Mouse (Mus musculus): Measurements from ENCODE around the gene Slc25a14. TPM values are rescaled to one million over a fixed set of nuclear protein-coding genes. Genes with fewer than 3 reads are reported as not detected.

Slc25a14 gene
- polyA plus RNA-seq, 1 experiment from 2014 or later: 9.0 TPM

- H3K4me1 ChIP-seq: no peaks in the 10 kb centered on the region
- no peaks in the 10 kb centered on the region for H3K9me3 ChIP-seq
- H3K27me3 ChIP-seq (replicated peaks): no peaks in the 10 kb centered on the region
- no peak overlapping the region for H3K4me3 ChIP-seq
- no peak overlapping the region for H3K27ac ChIP-seq (replicated peaks)
- ATAC-seq (ENCODE audit: extremely low read depth, insufficient number of reproducible peaks, low FRiP score, low TSS enrichment): no peak
- no peak overlapping the region for H3K9ac ChIP-seq
- H3K36me3 ChIP-seq: no peaks in the 10 kb centered on the region
- no peak overlapping the region for H3K4me2 ChIP-seq
- 38% methylated on average over 6 of the region's 6 CpGs for WGBS
Observed at GRCm38 (mm10) chrX:48666807-48667206, 43.6 kb downstream of the Slc25a14 start.

GRCm38 (mm10) chrX:48669588-48669987, 46.4 kb downstream of the Slc25a14 start:
- WGBS: 55% methylated on average over 3 of the region's 3 CpGs
- ATAC-seq (ENCODE audit: extremely low read depth, insufficient number of reproducible peaks, low FRiP score, low TSS enrichment): no peak
- H3K9ac ChIP-seq: no peak overlapping the region
- 0 out of 2 replicates have a peak, but pooled peaks cover 4% of the 10 kb centered on the region for H3K4me1 ChIP-seq
- no peak overlapping the region for H3K4me2 ChIP-seq
- H3K27me3 ChIP-seq (replicated peaks): no peaks in the 10 kb centered on the region
- H3K9me3 ChIP-seq: no peaks in the 10 kb centered on the region
- no peaks in the 10 kb centered on the region for H3K36me3 ChIP-seq
- no peak overlapping the region for H3K4me3 ChIP-seq
- no peak overlapping the region for H3K27ac ChIP-seq (replicated peaks)

GRCm38 (mm10) chrX:48671714-48672113, 48.5 kb downstream of the Slc25a14 start:
- Histone ChIP-seq H3K9ac (no peak overlapping the region), H3K4me3 (no peak overlapping the region), H3K27ac (replicated peaks) (no peak overlapping the region), H3K4me2 (no peak overlapping the region), H3K36me3 (no peaks in the 10 kb centered on the region), H3K4me1 (0 out of 2 replicates have a peak, but pooled peaks cover 4% of the 10 kb centered on the region), H3K27me3 (replicated peaks) (no peaks in the 10 kb centered on the region), H3K9me3 (no peaks in the 10 kb centered on the region)
- 52% methylated on average over 3 of the region's 3 CpGs for WGBS
- ATAC-seq (ENCODE audit: extremely low read depth, insufficient number of reproducible peaks, low FRiP score, low TSS enrichment): no peak

- Histone ChIP-seq H3K36me3 (no peaks in the 10 kb centered on the region), H3K4me1 (0 out of 2 replicates have a peak, but pooled peaks cover 4% of the 10 kb centered on the region), H3K4me2 (no peak within 1 kb of the TSS), H3K27ac (replicated peaks) (no peak within 1 kb of the TSS), H3K9ac (no peak within 1 kb of the TSS), H3K9me3 (no peaks in the 10 kb centered on the region), H3K27me3 (replicated peaks) (no peaks in the 10 kb centered on the region), H3K4me3 (no peak within 1 kb of the TSS)
- ATAC-seq (ENCODE audit: extremely low read depth, insufficient number of reproducible peaks, low FRiP score, low TSS enrichment): no peak
- 33% methylated on average over 4 of the region's 4 CpGs for WGBS
Observed at GRCm38 (mm10) chrX:48674171-48674570, 51.0 kb downstream of the Slc25a14 start, which contains the start of gene Gpr119. Gene Gpr119, minus strand, starts transcription at chrX:48674478.

- Histone ChIP-seq H3K4me2 (no peak overlapping the region), H3K4me1 (no peaks in the 10 kb centered on the region)
- 14% methylated on average over 3 of the region's 3 CpGs for WGBS
Observed at GRCm38 (mm10) chrX:48683451-48683850, 60.2 kb downstream of the Slc25a14 start.

GRCm38 (mm10) chrX:48683857-48684256, 60.6 kb downstream of the Slc25a14 start:
- Histone ChIP-seq H3K4me2 (no peak overlapping the region), H3K4me3 (no peak overlapping the region), H3K9ac (no peak overlapping the region), H3K4me1 (no peaks in the 10 kb centered on the region), H3K9me3 (no peaks in the 10 kb centered on the region), H3K27me3 (replicated peaks) (no peaks in the 10 kb centered on the region), H3K27ac (replicated peaks) (no peak overlapping the region), H3K36me3 (no peaks in the 10 kb centered on the region)
- WGBS: 54% methylated on average over 5 of the region's 5 CpGs
- no peak for ATAC-seq (ENCODE audit: extremely low read depth, insufficient number of reproducible peaks, low FRiP score, low TSS enrichment)

More at GRCm38 (mm10) chrX:48683451-48683850, 60.2 kb downstream of the Slc25a14 start:
- no peak overlapping the region for H3K27ac ChIP-seq (replicated peaks)
- H3K9ac ChIP-seq: no peak overlapping the region
- no peaks in the 10 kb centered on the region for H3K9me3 ChIP-seq
- no peak overlapping the region for H3K4me3 ChIP-seq
- H3K27me3 ChIP-seq (replicated peaks): no peaks in the 10 kb centered on the region
- ATAC-seq (ENCODE audit: extremely low read depth, insufficient number of reproducible peaks, low FRiP score, low TSS enrichment): no peak
- H3K36me3 ChIP-seq: no peaks in the 10 kb centered on the region

GRCm38 (mm10) chrX:48694460-48694859, 71.2 kb downstream of the Slc25a14 start:
- Histone ChIP-seq H3K4me3 (peak overlapping the region; percentile 71), H3K9me3 (no peaks in the 10 kb centered on the region), H3K27me3 (replicated peaks) (no peaks in the 10 kb centered on the region), H3K9ac (no peak overlapping the region), H3K36me3 (peaks cover 8% of the 10 kb centered on the region), H3K27ac (replicated peaks) (no peak overlapping the region), H3K4me2 (peak overlapping the region; percentile 70), H3K4me1 (peaks cover 9% of the 10 kb centered on the region)
- 17% methylated on average over 6 of the region's 6 CpGs for WGBS
- no peak for ATAC-seq (ENCODE audit: extremely low read depth, insufficient number of reproducible peaks, low FRiP score, low TSS enrichment)

GRCm38 (mm10) chrX:48694864-48695371, 71.7 kb downstream of the Slc25a14 start, which contains the start of gene Rbmx2:
Gene Rbmx2, plus strand, starts transcription at chrX:48695004.
- H3K4me3 ChIP-seq: peak within 1 kb of the TSS; percentile 71
- H3K4me1 ChIP-seq: peaks cover 9% of the 10 kb centered on the region
- ATAC-seq (ENCODE audit: extremely low read depth, insufficient number of reproducible peaks, low FRiP score, low TSS enrichment): peak; percentile 63
- H3K9me3 ChIP-seq: no peaks in the 10 kb centered on the region
- H3K27ac ChIP-seq (replicated peaks): 0 out of 2 replicates have a peak within 1 kb of the TSS, but pooled peaks have one; percentile 28
- peak within 1 kb of the TSS; percentile 80 for H3K9ac ChIP-seq
- WGBS: 11% methylated on average over 42 of the region's 42 CpGs
- peak within 1 kb of the TSS; percentile 70 for H3K4me2 ChIP-seq
- H3K36me3 ChIP-seq: peaks cover 8% of the 10 kb centered on the region
- H3K27me3 ChIP-seq (replicated peaks): no peaks in the 10 kb centered on the region

- no peak overlapping the region for H3K4me3 ChIP-seq
- 78% methylated on average over 10 of the region's 10 CpGs for WGBS
- ATAC-seq (ENCODE audit: extremely low read depth, insufficient number of reproducible peaks, low FRiP score, low TSS enrichment): no peak
- H3K27me3 ChIP-seq (replicated peaks): no peaks in the 10 kb centered on the region
- no peak overlapping the region for H3K9ac ChIP-seq
- no peaks in the 10 kb centered on the region for H3K4me1 ChIP-seq
- peaks cover 37% of the 10 kb centered on the region for H3K36me3 ChIP-seq
- no peak overlapping the region for H3K4me2 ChIP-seq
- H3K27ac ChIP-seq (replicated peaks): no peak overlapping the region
- H3K9me3 ChIP-seq: no peaks in the 10 kb centered on the region
Observed at GRCm38 (mm10) chrX:48709701-48710100, 86.5 kb downstream of the Slc25a14 start.

Small RNA genes lying within 50 kb of the gene (microRNA-seq; reads per million reads assigned to microRNA genes)
- not detected for gene Gm27828

Other genes starting within 250 kb of the Slc25a14 start
- gene Elf4, start 160.3 kb upstream of the Slc25a14 start, polyA plus RNA-seq (2015; fragmentation: Nextera tagmentation; extraction: Ambion mirVana): 9.2 and 10.3 TPM in 2 replicates
- gene Aifm1, start 109.8 kb upstream of the Slc25a14 start, polyA plus RNA-seq (2015; fragmentation: Nextera tagmentation; extraction: Ambion mirVana): 92.6 and 98.1 TPM in 2 replicates
- 6.4 and 7.1 TPM in 2 replicates for gene Rab33a, start 104.1 kb upstream of the Slc25a14 start, polyA plus RNA-seq (2015; fragmentation: Nextera tagmentation; extraction: Ambion mirVana)
- 5.0 TPM in 2 replicates for gene Zfp280c, start 28.9 kb upstream of the Slc25a14 start, polyA plus RNA-seq (2015; fragmentation: Nextera tagmentation; extraction: Ambion mirVana)
- gene Gpr119, start 51.1 kb downstream of the Slc25a14 start, polyA plus RNA-seq (2015; fragmentation: Nextera tagmentation; extraction: Ambion mirVana): not detected in 2 replicates
- 13.7 and 18.4 TPM in 2 replicates for gene Rbmx2, start 71.6 kb downstream of the Slc25a14 start, polyA plus RNA-seq (2015; fragmentation: Nextera tagmentation; extraction: Ambion mirVana)

Data from heart, embryonic 13.5 days (tissue).